Mouse (Mus musculus) cortical plate, adult 2 months (tissue): ENCODE measurements around the gene Alpk1.

Experiments
- CTCF ChIP-seq: fragments of 200-500 bp; IDR thresholded peaks from 2 replicates; pipeline ENCODE4 v1.5.1; 2011; ENCODE audit warnings: mild to moderate bottlenecking, control low read depth, low read length; ENCODE audit not compliant: insufficient read depth; ENCODE audit errors: extremely low read depth
- POLR2A ChIP-seq: fragments of 200-500 bp; IDR thresholded peaks from 2 replicates; pipeline ENCODE4 v1.6.1; 2011; ENCODE audit warnings: mild to moderate bottlenecking, low read length, control low read depth; ENCODE audit not compliant: insufficient read depth; ENCODE audit errors: extremely low read depth

DNA sequence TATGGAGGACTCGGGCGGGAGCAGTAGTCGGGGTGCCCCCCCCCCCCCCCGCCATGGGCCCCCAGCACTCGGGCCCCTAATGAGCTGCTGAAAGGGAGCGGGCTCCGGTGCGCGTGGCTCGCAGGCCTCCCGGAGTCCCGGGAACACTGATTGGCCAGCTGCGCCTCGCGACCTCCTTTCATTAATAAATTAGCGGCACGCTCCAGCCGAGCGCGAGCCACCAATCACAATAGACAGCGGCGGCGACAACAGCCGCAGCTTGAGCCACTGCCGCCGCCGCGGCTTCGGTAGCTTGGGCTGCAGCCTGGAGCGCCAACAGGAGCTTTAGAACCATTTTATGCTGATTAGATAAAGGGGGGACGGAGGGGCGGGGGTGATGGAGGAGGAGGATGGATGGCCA lies 147.8 kb downstream of the Alpk1 start:
- TF ChIP-seq CTCF, result no peak
- no peak for TF ChIP-seq POLR2A
